Mouse (Mus musculus) limb, embryonic 12.5 days (tissue): Measurements from ENCODE around the gene Eef1akmt2. TPM values are rescaled to one million over a fixed set of nuclear protein-coding genes. Genes with fewer than 3 reads are reported as not detected.

Source experiments
- ATAC-seq: fragments of 200-750 bp; cut with Nextera tagmentation; 2 replicates; pipeline ENCODE4 v1.8.0; 2017; ENCODE audit warnings: low read depth, moderate TSS enrichment; ENCODE audit not compliant: insufficient number of reproducible peaks, insufficient read depth, low FRiP score, low TSS enrichment
- H3K27ac ChIP-seq: fragments of 300-500 bp; sonication (generic); 2 replicates; pipeline ENCODE4 v1.5.1; 2016; ENCODE audit warnings: mild to moderate bottlenecking, moderate library complexity
- H3K27me3 ChIP-seq: fragments of 300-500 bp; sonication (generic); 2 replicates; pipeline ENCODE4 v1.6.1; 2016; ENCODE audit warnings: mild to moderate bottlenecking, moderate library complexity
- H3K36me3 ChIP-seq: fragments of 300-500 bp; sonication (generic); 2 replicates; pipeline ENCODE4 v1.6.1; 2016; ENCODE audit warnings: mild to moderate bottlenecking, moderate library complexity
- H3K4me1 ChIP-seq: fragments of 300-500 bp; sonication (generic); replicated peaks from 2 replicates; pipeline ENCODE4 v1.6.1; 2016
- H3K4me2 ChIP-seq: fragments of 300-500 bp; sonication (generic); 2 replicates; pipeline ENCODE4 v1.6.1; 2016; ENCODE audit warnings: mild to moderate bottlenecking, moderate library complexity
- H3K4me3 ChIP-seq: fragments of 300-500 bp; sonication (generic); replicated peaks from 2 replicates; pipeline ENCODE4 v1.5.1; 2016; ENCODE audit warnings: mild to moderate bottlenecking
- H3K9ac ChIP-seq: fragments of 300-500 bp; sonication (generic); replicated peaks from 2 replicates; pipeline ENCODE4 v1.6.1; 2016; ENCODE audit warnings: mild to moderate bottlenecking, moderate library complexity
- H3K9me3 ChIP-seq: fragments of 300-500 bp; sonication (generic); 2 replicates; pipeline ENCODE4 v1.6.1; 2016; ENCODE audit warnings: mild to moderate bottlenecking, moderate library complexity
- WGBS: fragments of 180-500 bp; shearing (Covaris S2); methylation state at CpG from one replicate; pipeline ENCODE4 v1.1.7; 2016; 5-methylcytosine and 5-hydroxymethylcytosine counted together
- polyA plus RNA-seq: library from polyadenylated mRNA; unstranded; fragments of >200 nt; fragmentation: Nextera tagmentation; extraction: Ambion mirVana; gene quantifications from 2 replicates; pipeline ENCODE4 v1.2.1, GENCODE M21; 2016

The Eef1akmt2 gene
- polyA plus RNA-seq, 1 experiment from 2014 or later: 78.1 TPM

DNA sequence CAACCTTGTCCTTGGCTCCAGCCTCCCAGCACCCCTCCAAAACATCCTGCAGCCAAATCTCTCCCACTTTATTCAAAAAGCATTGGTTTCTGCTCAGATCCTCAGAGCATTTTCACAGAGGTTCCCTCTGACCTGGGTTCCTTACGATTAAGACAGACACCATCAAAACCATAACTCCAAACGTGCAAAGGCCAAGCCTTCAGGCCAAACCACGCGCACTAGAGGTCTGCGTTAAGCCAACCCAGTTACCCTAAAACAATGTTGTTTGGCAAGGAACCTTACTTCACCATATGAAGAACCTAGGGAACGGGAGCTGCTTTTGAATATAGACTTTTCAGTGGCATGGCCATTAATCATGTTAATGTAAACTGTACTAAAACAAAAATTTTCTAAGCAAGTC is 42.8 kb downstream of the Eef1akmt2 start:
- H3K9ac ChIP-seq: no peak overlapping the region
- no peaks in the 10 kb centered on the region for H3K36me3 ChIP-seq
- no peaks in the 10 kb centered on the region for H3K27me3 ChIP-seq
- no peaks in the 10 kb centered on the region for H3K9me3 ChIP-seq
- peak overlapping the region; percentile 83 for H3K4me2 ChIP-seq
- WGBS: 24% methylated on average over 6 of the region's 6 CpGs
- H3K27ac ChIP-seq: peak overlapping the region; percentile 86; the same call in 1 of the 2 replicates
- H3K4me3 ChIP-seq: no peak overlapping the region
- H3K4me1 ChIP-seq: peaks cover 75% of the 10 kb centered on the region
- ATAC-seq: no peak

DNA sequence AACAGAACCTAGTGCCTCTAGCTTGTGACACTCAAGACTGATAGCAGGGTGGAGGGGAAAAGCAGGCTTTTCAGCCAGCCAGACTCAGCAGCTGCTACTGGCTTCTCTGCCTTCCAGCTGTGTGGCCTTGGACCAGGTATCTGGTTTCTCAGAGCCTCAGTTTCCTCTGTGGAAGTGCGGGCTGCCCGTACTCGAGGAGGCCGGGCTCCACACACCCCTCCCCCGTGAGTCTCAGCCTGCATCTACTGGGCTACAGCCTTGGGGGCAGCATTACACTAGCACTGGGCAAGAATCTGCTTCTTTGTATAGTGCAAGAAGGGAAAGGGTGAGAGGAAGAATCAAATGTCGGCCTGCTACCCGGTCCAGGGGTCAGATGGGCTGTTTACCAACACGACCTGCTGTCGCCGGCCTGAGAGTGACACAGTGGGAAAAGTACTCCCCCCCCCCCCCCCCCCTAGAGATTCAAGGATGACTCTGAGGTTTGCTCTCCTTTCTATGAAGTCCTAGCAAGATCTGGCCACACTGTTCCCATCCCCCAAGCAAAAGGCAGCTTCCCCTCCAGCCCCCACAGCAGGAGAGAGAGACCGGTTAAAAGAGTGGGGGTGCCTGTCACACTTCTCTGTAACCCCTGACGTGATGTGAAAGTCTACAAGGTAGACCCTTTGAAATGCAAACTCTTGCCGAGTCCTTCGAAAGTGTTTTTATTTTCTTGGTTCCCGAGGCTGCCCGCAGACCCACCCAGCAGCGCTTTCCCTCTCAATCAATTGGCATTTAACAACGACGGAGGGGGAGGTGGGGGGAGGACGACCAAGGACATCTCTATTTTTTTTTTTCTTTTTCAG is 43.4 kb downstream of the Eef1akmt2 start:
- 3% methylated on average over 20 of the region's 20 CpGs for WGBS
- Histone ChIP-seq H3K36me3 (no peaks in the 10 kb centered on the region), H3K9me3 (no peaks in the 10 kb centered on the region), H3K27me3 (no peaks in the 10 kb centered on the region), H3K4me2 (peak overlapping the region; percentile 83), H3K9ac (peak overlapping the region; percentile 38; the same call in 1 of the 2 replicates), H3K4me3 (peak overlapping the region; percentile 11; the same call in 1 of the 2 replicates), H3K27ac (peak overlapping the region; percentile 86), H3K4me1 (peaks cover 75% of the 10 kb centered on the region)
- peak; percentile 30; the same call in 1 of the 2 replicates for ATAC-seq

DNA sequence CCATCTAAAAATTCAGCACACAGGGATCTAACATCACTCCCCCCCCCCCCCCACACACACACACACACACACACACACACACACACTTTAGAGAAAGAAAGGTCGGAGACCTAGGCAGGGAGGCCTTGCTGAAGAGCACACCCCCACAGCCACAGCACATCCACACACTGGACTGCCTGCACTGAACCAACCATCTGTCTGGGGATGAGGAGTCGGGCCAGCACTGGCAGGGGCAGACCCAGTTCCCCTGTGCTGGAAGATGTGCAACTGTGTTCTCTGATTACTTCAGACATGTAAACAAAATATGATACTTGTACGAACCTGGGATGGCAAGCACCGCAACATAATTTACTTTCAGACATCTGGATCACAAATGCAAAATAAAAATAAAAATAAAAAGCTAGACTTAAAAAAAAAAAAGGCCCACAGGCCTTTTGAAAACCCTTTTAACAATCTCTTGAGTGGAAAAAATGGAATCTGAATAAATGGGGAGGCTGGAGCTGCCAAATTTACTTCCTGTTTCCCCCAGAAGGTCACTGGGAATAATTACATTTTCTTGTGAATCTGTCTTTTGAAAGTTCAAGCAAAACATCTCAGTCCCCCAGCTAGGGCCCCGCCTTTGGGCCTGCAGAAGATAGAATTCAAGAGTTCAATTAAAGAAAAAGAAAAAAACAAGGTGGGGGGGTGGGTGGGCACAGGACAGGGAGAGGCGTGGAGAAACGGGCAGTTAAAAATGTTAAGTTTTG is 44.2 kb downstream of the Eef1akmt2 start:
- ATAC-seq: no peak
- WGBS: 35% methylated on average over 7 of the region's 7 CpGs
- Histone ChIP-seq H3K9me3 (no peaks in the 10 kb centered on the region), H3K27me3 (no peaks in the 10 kb centered on the region), H3K4me1 (peaks cover 80% of the 10 kb centered on the region), H3K9ac (no peak overlapping the region), H3K4me2 (peak overlapping the region; percentile 83), H3K27ac (peak overlapping the region; percentile 86), H3K4me3 (no peak overlapping the region), H3K36me3 (no peaks in the 10 kb centered on the region)

DNA sequence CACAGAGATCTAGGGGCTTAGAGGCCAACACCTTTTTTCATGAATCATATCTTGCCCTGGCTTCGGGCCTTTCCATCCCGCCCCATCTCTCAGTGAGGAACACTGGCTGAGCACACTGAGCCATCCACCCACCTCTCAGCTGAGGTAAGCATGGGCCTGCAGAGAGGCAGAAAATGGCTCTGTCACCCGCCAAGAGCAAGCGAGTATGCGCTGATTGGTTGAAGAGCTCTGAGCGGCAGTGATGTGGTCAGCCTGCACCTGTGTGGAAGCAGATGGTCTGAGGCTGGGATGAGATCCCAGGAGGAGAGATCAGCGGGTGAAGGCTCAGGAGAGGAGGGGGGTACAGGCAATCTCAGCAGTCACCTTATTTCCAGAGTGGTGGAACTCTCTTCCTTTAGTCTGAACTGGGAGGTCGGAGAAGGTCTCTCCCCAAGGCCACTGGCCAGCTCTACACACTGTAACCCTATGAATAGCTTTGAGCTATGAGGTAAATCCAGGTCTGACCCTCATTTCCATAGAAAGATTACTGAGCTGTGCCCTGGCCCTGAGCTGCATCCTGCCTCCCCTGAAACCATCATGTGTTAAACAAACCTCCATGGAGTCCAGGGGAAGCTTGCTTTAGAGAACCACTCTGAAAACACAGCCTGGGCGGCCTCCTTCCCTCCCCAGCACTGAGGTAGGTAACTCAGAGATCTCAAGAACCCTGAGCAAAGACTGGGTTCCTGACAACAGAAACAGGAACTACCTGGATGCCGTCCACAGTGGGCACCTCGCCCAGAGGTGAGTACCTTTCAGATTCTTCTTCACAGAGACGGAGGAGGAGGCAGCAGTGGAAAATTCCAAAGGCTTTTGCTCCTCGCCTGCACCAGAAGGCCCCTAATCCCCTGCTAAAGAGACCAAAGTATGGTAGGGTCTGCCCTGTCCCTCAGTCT is 45.3 kb downstream of the Eef1akmt2 start:
- Histone ChIP-seq H3K9me3 (no peaks in the 10 kb centered on the region), H3K27me3 (no peaks in the 10 kb centered on the region), H3K4me2 (peak overlapping the region; percentile 8; the same call in 1 of the 2 replicates), H3K4me1 (peaks cover 83% of the 10 kb centered on the region), H3K36me3 (peaks cover 1% of the 10 kb centered on the region; the same call in 1 of the 2 replicates), H3K9ac (no peak overlapping the region; the same call in none of the 2 replicates), H3K27ac (peak overlapping the region; percentile 86), H3K4me3 (no peak overlapping the region)
- 71% methylated on average over 13 of the region's 13 CpGs for WGBS
- no peak for ATAC-seq

DNA sequence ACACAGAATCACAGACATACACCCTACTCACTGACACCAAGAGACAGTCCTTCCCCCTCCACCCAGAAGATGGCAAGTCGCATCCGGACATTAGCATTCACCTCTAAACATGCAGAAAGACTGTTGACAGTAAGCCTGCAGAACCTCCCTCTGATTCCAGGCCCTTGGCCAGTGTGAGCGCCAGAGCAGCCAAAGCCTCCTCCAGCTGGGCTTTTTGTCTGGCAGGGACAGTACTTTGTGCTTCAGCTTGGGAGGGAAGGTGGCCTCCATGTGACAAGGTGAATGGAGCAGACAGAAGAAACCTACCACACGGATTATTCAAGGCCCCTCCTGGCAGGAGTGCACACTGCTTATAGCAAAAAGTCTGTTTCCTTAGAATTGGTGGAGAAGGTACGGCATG is 46.2 kb downstream of the Eef1akmt2 start:
- Histone ChIP-seq H3K4me3 (no peak overlapping the region), H3K27me3 (no peaks in the 10 kb centered on the region), H3K4me2 (no peak overlapping the region), H3K27ac (no peak overlapping the region), H3K36me3 (peaks cover 9% of the 10 kb centered on the region; the same call in 1 of the 2 replicates), H3K4me1 (peaks cover 74% of the 10 kb centered on the region), H3K9me3 (no peaks in the 10 kb centered on the region), H3K9ac (no peak overlapping the region)
- WGBS: 81% methylated on average over 5 of the region's 5 CpGs
- no peak for ATAC-seq

DNA sequence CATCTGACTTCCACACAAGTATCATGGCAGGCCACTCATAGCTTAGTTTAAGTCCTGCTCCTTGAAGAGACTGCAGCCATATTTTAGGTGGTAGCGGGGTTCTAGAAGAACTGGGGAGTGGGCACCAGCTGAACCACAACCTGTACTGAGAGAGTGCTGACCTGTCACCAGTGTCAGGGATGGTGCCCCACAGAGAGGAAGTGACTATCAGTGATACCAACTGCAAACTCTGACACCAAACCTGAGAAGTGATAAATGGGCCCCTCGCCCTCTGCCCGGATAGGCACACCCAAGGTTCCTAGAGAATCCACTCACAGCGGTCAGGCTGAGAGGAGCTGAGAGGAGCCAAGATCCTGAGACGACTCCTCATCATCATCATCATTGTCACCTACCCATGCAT is 47.5 kb downstream of the Eef1akmt2 start:
- no peak overlapping the region for H3K4me3 ChIP-seq
- H3K27ac ChIP-seq: no peak overlapping the region
- H3K9me3 ChIP-seq: no peaks in the 10 kb centered on the region
- no peak overlapping the region for H3K4me2 ChIP-seq
- ATAC-seq: no peak
- H3K9ac ChIP-seq: no peak overlapping the region
- peaks cover 12% of the 10 kb centered on the region; the same call in 1 of the 2 replicates for H3K36me3 ChIP-seq
- no peaks in the 10 kb centered on the region for H3K27me3 ChIP-seq
- 76% methylated on average over 5 of the region's 5 CpGs for WGBS
- H3K4me1 ChIP-seq: peaks cover 68% of the 10 kb centered on the region

DNA sequence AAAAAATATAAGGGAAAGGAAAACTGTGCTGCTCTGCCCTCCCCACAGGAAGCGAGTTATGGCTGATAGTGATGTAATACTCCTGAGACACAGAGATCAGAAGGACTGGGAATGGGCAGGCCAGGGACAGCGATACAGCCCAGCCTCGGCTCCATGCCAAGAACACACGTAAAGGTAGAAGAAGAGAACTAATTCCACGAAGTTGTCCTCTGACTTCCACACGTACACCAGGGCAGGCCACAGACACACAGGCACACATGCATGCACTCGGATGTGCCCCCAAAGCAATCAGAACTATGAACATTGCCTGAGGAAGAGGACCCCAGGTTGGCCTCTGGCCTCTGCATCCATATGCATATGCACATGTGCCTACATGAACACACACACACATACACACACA is 48.0 kb downstream of the Eef1akmt2 start:
- 86% methylated on average over 7 of the region's 7 CpGs for WGBS
- peaks cover 14% of the 10 kb centered on the region; the same call in 1 of the 2 replicates for H3K36me3 ChIP-seq
- no peaks in the 10 kb centered on the region for H3K9me3 ChIP-seq
- H3K4me1 ChIP-seq: peaks cover 68% of the 10 kb centered on the region
- H3K4me3 ChIP-seq: no peak overlapping the region
- H3K27ac ChIP-seq: no peak overlapping the region
- no peaks in the 10 kb centered on the region for H3K27me3 ChIP-seq
- H3K9ac ChIP-seq: no peak overlapping the region
- ATAC-seq: no peak
- H3K4me2 ChIP-seq: no peak overlapping the region

DNA sequence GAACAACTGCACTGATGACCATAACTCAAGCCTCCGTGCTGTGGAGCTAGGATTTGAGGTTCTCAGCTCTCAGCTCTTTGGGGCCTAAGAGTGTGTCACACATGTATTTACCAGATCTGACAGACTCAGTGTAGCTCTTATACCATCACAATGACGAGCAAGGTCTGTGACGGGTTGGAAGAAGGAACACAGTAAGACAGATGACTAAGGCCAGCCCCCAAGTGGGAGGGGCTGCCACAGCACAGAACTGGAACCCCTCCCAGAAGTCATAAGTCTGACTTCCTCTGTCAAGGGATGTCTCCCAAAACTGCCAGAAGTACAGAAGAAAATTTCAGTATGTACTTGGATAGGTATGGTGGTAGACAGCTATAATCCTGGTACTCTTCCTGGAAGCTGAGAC is 48.5 kb downstream of the Eef1akmt2 start:
- 80% methylated on average over 3 of the region's 3 CpGs for WGBS
- Histone ChIP-seq H3K9ac (no peak overlapping the region), H3K27me3 (no peaks in the 10 kb centered on the region), H3K9me3 (no peaks in the 10 kb centered on the region), H3K4me3 (no peak overlapping the region), H3K27ac (no peak overlapping the region), H3K36me3 (peaks cover 14% of the 10 kb centered on the region; the same call in 1 of the 2 replicates), H3K4me2 (no peak overlapping the region), H3K4me1 (peaks cover 65% of the 10 kb centered on the region)
- no peak for ATAC-seq

DNA sequence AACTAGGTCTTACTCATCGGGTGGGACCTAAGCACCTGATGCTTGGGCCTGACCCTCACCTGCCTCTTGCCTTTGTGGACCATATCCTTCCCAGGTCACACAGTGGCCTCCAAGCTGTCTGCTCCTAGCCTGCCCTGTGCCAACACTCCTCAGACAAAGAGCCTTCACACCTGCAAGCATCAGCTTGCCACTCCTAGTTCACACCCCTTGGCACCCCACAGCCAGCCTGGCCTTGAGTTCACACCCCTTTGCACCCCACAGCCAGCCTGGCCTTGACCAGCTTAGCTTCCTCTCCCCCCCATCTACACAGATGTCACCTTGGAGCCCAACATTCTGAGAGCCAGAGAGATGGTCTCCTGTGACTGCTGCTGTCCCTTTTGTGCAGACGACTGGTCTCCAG is 49.1 kb downstream of the Eef1akmt2 start:
- Histone ChIP-seq H3K4me2 (no peak overlapping the region), H3K9ac (no peak overlapping the region), H3K36me3 (peaks cover 17% of the 10 kb centered on the region; the same call in 1 of the 2 replicates), H3K9me3 (no peaks in the 10 kb centered on the region), H3K4me3 (no peak overlapping the region), H3K27ac (no peak overlapping the region), H3K4me1 (peaks cover 59% of the 10 kb centered on the region), H3K27me3 (no peaks in the 10 kb centered on the region)
- ATAC-seq: no peak
- 73% methylated on average over 2 of the region's 2 CpGs for WGBS

DNA sequence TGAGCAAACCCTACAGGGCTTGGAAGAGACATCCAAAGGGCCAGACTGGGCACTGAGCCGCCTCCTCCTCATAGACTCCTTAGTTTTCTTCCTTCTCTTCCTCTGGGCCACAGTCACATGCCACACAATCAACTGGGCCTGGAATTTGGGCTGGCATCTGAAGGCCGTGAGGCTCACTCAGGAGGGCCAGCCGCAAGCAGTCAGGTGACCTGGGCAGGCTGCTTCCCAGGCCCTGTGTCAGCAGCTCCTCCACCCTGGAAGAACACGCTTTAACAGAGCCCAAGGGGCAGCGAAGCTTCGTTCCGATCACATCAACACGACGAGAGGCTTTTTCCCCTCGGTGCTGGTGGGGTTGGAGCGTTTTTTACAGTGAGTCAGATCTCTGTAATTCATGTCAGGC is 49.8 kb downstream of the Eef1akmt2 start:
- Histone ChIP-seq H3K36me3 (peaks cover 22% of the 10 kb centered on the region; the same call in 1 of the 2 replicates), H3K27ac (0 out of 2 replicates have a peak overlapping the region, but pooled peaks have one; percentile 23), H3K4me1 (peaks cover 52% of the 10 kb centered on the region), H3K9me3 (no peaks in the 10 kb centered on the region), H3K27me3 (no peaks in the 10 kb centered on the region), H3K9ac (no peak overlapping the region), H3K4me2 (no peak overlapping the region), H3K4me3 (no peak overlapping the region)
- WGBS: 84% methylated on average over 11 of the region's 11 CpGs
- no peak for ATAC-seq
